Comparison of ENCODE assay signal across 8 mouse cellular contexts in the genomic region with DNA sequence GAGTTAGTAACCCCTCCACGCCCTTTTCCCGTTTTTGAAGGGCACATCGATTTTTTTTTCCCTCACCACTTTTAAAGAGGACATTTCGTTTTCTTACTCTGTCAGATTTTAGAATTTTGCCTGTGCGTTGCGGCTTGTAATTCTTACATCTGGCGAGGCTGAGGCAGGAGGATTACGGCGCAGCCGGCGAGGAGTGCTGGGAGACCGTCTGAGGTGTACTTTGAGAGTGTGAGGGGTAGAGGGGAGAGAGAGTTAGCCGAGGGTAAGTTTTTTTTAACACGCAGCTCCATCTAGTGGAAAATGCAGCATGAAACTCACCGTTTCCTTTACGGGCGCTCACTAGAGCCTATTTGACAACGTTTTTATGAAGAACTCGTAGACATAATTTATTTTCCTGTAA. TPM values are rescaled to one million over a fixed set of nuclear protein-coding genes. Genes with fewer than 3 reads are reported as not detected.
DNase-seq lines count a peak whose midpoint lies in the region; ATAC-seq and TF ChIP-seq lines count a peak whose summit lies in the region.

No protein-coding gene starts in this region.

- peak overlapping the region; percentile 80 for H3K9ac ChIP-seq in ES-Bruce4 (ENCODE audit: low read depth, poor library complexity, severe bottlenecking)
- peak overlapping the region; percentile 75 for H3K9ac ChIP-seq in forebrain, embryonic 11.5 days (ENCODE audit: low read length)
- H3K9ac ChIP-seq in heart, postnatal 0 days (replicated peaks; ENCODE audit: low read depth, low read length), result peak overlapping the region; percentile 76
- peak overlapping the region; percentile 86 for H3K9ac ChIP-seq in liver, embryonic 16.5 days (ENCODE audit: low read depth, low read length)
- H3K9ac ChIP-seq in neural tube, embryonic 12.5 days, result peak overlapping the region; percentile 57; the same call in 1 of the 2 replicates
- H3K9ac ChIP-seq in stomach, embryonic 16.5 days (ENCODE audit: low read length), result peak overlapping the region; percentile 88

- H3K4me2 ChIP-seq in forebrain, embryonic 11.5 days (ENCODE audit: low read depth, low read length, severe bottlenecking), result peak overlapping the region; percentile 48
- H3K4me2 ChIP-seq in heart, postnatal 0 days (ENCODE audit: low read depth, low read length), result peak overlapping the region; percentile 68
- H3K4me2 ChIP-seq in liver, embryonic 16.5 days (ENCODE audit: low read depth, low read length), result peak overlapping the region; percentile 95
- H3K4me2 ChIP-seq in neural tube, embryonic 12.5 days (replicated peaks), result peak overlapping the region; percentile 58
- H3K4me2 ChIP-seq in stomach, embryonic 16.5 days (ENCODE audit: low read depth, low read length), result peak overlapping the region; percentile 71

- H3K36me3 ChIP-seq in ES-Bruce4 (ENCODE audit: control insufficient read depth, insufficient read depth, low read length, poor library complexity, severe bottlenecking), result no peaks in the 10 kb centered on the region; the same call in 1 of the 2 replicates
- no peaks in the 10 kb centered on the region; the same call in 1 of the 2 replicates for H3K36me3 ChIP-seq in forebrain, embryonic 11.5 days (ENCODE audit: control insufficient read depth, insufficient read depth, low read length)
- peaks cover 21% of the 10 kb centered on the region for H3K36me3 ChIP-seq in heart, postnatal 0 days (replicated peaks; ENCODE audit: control insufficient read depth, insufficient read depth, low read length)
- H3K36me3 ChIP-seq in liver, embryonic 16.5 days (ENCODE audit: control insufficient read depth, insufficient read depth), result no peaks in the 10 kb centered on the region
- peaks cover 18% of the 10 kb centered on the region for H3K36me3 ChIP-seq in neural tube, embryonic 12.5 days
- H3K36me3 ChIP-seq in stomach, embryonic 16.5 days (ENCODE audit: control insufficient read depth, insufficient read depth, low read length), result no peaks in the 10 kb centered on the region

- H3K4me3 ChIP-seq in ES-Bruce4 (ENCODE audit: low read depth, low read length), result peak overlapping the region; percentile 81
- H3K4me3 ChIP-seq in forebrain, embryonic 11.5 days (ENCODE audit: low read depth, low read length), result peak overlapping the region; percentile 41
- H3K4me3 ChIP-seq in heart, postnatal 0 days (ENCODE audit: low read depth, low read length), result peak overlapping the region; percentile 75
- H3K4me3 ChIP-seq in liver, embryonic 16.5 days (ENCODE audit: low read depth, low read length), result peak overlapping the region; percentile 79
- peak overlapping the region; percentile 50 for H3K4me3 ChIP-seq in neural tube, embryonic 12.5 days
- peak overlapping the region; percentile 68 for H3K4me3 ChIP-seq in stomach, embryonic 16.5 days (replicated peaks; ENCODE audit: low read length)

- WGBS in forebrain, embryonic 11.5 days, result 5% methylated on average over 19 of the region's 19 CpGs
- WGBS in heart, postnatal 0 days, result 2% methylated on average over 19 of the region's 19 CpGs
- 1% methylated on average over 19 of the region's 19 CpGs for WGBS in liver, embryonic 16.5 days (ENCODE audit: insufficient replicate concordance)
- 5% methylated on average over 19 of the region's 19 CpGs for WGBS in neural tube, embryonic 12.5 days
- WGBS in stomach, embryonic 16.5 days, result 1% methylated on average over 19 of the region's 19 CpGs

- H3K4me1 ChIP-seq in ES-Bruce4 (ENCODE audit: control insufficient read depth, insufficient read depth, low read length), result no peaks in the 10 kb centered on the region
- no peaks in the 10 kb centered on the region for H3K4me1 ChIP-seq in forebrain, embryonic 11.5 days (replicated peaks; ENCODE audit: control insufficient read depth, insufficient read depth, low read length)
- H3K4me1 ChIP-seq in heart, postnatal 0 days (ENCODE audit: control insufficient read depth, insufficient read depth), result no peaks in the 10 kb centered on the region
- peaks cover 4% of the 10 kb centered on the region for H3K4me1 ChIP-seq in liver, embryonic 16.5 days (ENCODE audit: control insufficient read depth, low read depth, low read length)
- H3K4me1 ChIP-seq in neural tube, embryonic 12.5 days, result no peaks in the 10 kb centered on the region
- H3K4me1 ChIP-seq in stomach, embryonic 16.5 days (ENCODE audit: control insufficient read depth, insufficient read depth, low read length), result no peaks in the 10 kb centered on the region

- no peaks in the 10 kb centered on the region for H3K27me3 ChIP-seq in ES-Bruce4 (ENCODE audit: control insufficient read depth, insufficient read depth, low read length, poor library complexity, severe bottlenecking)
- no peaks in the 10 kb centered on the region for H3K27me3 ChIP-seq in forebrain, embryonic 11.5 days (ENCODE audit: control insufficient read depth, insufficient read depth, low read length)
- H3K27me3 ChIP-seq in heart, postnatal 0 days (ENCODE audit: control insufficient read depth, insufficient read depth, low read length), result no peaks in the 10 kb centered on the region
- no peaks in the 10 kb centered on the region for H3K27me3 ChIP-seq in liver, embryonic 16.5 days (ENCODE audit: control insufficient read depth, insufficient read depth, low read depth, low read length)
- no peaks in the 10 kb centered on the region for H3K27me3 ChIP-seq in neural tube, embryonic 12.5 days (replicated peaks)
- no peaks in the 10 kb centered on the region for H3K27me3 ChIP-seq in stomach, embryonic 16.5 days (ENCODE audit: control insufficient read depth, insufficient read depth, low read length)

- no peak for TF ChIP-seq CTCF in ES-Bruce4 (IDR thresholded peaks at IDR 0.05; ENCODE audit: low read depth, low read length)
- peak; percentile 53 for TF ChIP-seq CTCF in heart, postnatal 0 days (IDR thresholded peaks at IDR 0.05; ENCODE audit: low read depth)

- peak; percentile 69 for DNase-seq in c-Kit-positive CD71-positive TER-119-negative erythroid progenitor cells, embryonic 14.5 days (ENCODE audit: low read depth)
- peak; percentile 78 for DNase-seq in forebrain, embryonic 11.5 days (ENCODE audit: low spot score)
- DNase-seq in heart, postnatal 0 days (ENCODE audit: low spot score), result peak; percentile 94
- DNase-seq in kidney, postnatal 25 days, result peak; percentile 67 to 80

- peak; percentile 71 for ATAC-seq in forebrain, embryonic 11.5 days (replicated peaks; ENCODE audit: low FRiP score)
- ATAC-seq in heart, postnatal 0 days (ENCODE audit: insufficient read depth, low read depth), result peak; percentile 83
- ATAC-seq in liver, embryonic 16.5 days (ENCODE audit: low read depth), result peak; percentile 71
- peak; percentile 69 for ATAC-seq in neural tube, embryonic 12.5 days (ENCODE audit: low FRiP score, low read depth)
- peak; percentile 76 for ATAC-seq in stomach, embryonic 16.5 days (ENCODE audit: insufficient read depth, low FRiP score)

- no peak for TF ChIP-seq POLR2A in ES-Bruce4 (IDR thresholded peaks at IDR 0.05; ENCODE audit: insufficient read depth, low read length)

- no peak for TF ChIP-seq EP300 in ES-Bruce4 (IDR thresholded peaks at IDR 0.05; ENCODE audit: insufficient read depth, low read depth, low read length)
- TF ChIP-seq EP300 in heart, postnatal 0 days (IDR thresholded peaks at IDR 0.05; ENCODE audit: low read depth), result no peak

- H3K27ac ChIP-seq in ES-Bruce4 (ENCODE audit: insufficient read depth, low read length), result peak overlapping the region; percentile 30
- peak overlapping the region; percentile 95 for H3K27ac ChIP-seq in forebrain, embryonic 11.5 days (ENCODE audit: low read depth, low read length)
- H3K27ac ChIP-seq in heart, postnatal 0 days (ENCODE audit: low read depth), result peak overlapping the region; percentile 94
- H3K27ac ChIP-seq in liver, embryonic 16.5 days (ENCODE audit: low read length), result peak overlapping the region; percentile 97
- no peak overlapping the region; the same call in 1 of the 2 replicates for H3K27ac ChIP-seq in neural tube, embryonic 12.5 days
- peak overlapping the region; percentile 99 for H3K27ac ChIP-seq in stomach, embryonic 16.5 days (ENCODE audit: low read length)

- no peaks in the 10 kb centered on the region for H3K9me3 ChIP-seq in ES-Bruce4 (replicated peaks; ENCODE audit: control insufficient read depth, insufficient read depth, low read length, poor library complexity, severe bottlenecking)
- H3K9me3 ChIP-seq in forebrain, embryonic 11.5 days (ENCODE audit: control insufficient read depth, low read length), result no peaks in the 10 kb centered on the region
- no peaks in the 10 kb centered on the region for H3K9me3 ChIP-seq in heart, postnatal 0 days (replicated peaks; ENCODE audit: control insufficient read depth, low read length)
- no peaks in the 10 kb centered on the region for H3K9me3 ChIP-seq in liver, embryonic 16.5 days (replicated peaks; ENCODE audit: control insufficient read depth, low read length)
- H3K9me3 ChIP-seq in neural tube, embryonic 12.5 days, result no peaks in the 10 kb centered on the region
- H3K9me3 ChIP-seq in stomach, embryonic 16.5 days (replicated peaks; ENCODE audit: control insufficient read depth, low read length), result no peaks in the 10 kb centered on the region

RNA-seq across cellular contexts. Expression of a gene that starts 0.7 kb away (rescaled TPM):
- 15.3 and 16.5 TPM in 2 replicates for polyA plus RNA-seq in ES-Bruce4 (2011; ENCODE audit: insufficient read depth, insufficient read length, low read depth, missing spikeins)
- polyA plus RNA-seq in forebrain, embryonic 11.5 days (2014; fragmentation: Nextera tagmentation; extraction: Ambion mirVana), result 25.8 and 32.9 TPM in 2 replicates
- total RNA-seq in heart, postnatal 0 days (2014; rRNA removed; ENCODE audit: low replicate concordance), result 12.1 and 25.1 TPM in 2 replicates
- polyA plus RNA-seq in heart, postnatal 0 days (2015; fragmentation: Nextera tagmentation; extraction: Ambion mirVana), result 54.7 and 63.5 TPM in 2 replicates
- 30.6 and 32.5 TPM in 2 replicates for polyA plus RNA-seq in liver, embryonic 16.5 days (2015; fragmentation: Nextera tagmentation; extraction: Ambion mirVana)
- 27.9 and 31.5 TPM in 2 replicates for polyA plus RNA-seq in neural tube, embryonic 12.5 days (2016; fragmentation: Nextera tagmentation; extraction: Ambion mirVana)
- polyA plus RNA-seq in stomach, embryonic 16.5 days (2015; fragmentation: Nextera tagmentation; extraction: Ambion mirVana), result 68.8 and 72.1 TPM in 2 replicates

RNA-seq across cellular contexts. Expression of a gene that starts 13.4 kb away (rescaled TPM):
- polyA plus RNA-seq in ES-Bruce4 (2011; ENCODE audit: insufficient read depth, insufficient read length, low read depth, missing spikeins), result 16.6 and 18.8 TPM in 2 replicates
- polyA plus RNA-seq in forebrain, embryonic 11.5 days (2014; fragmentation: Nextera tagmentation; extraction: Ambion mirVana), result 83.3 and 84.1 TPM in 2 replicates
- total RNA-seq in heart, postnatal 0 days (2014; rRNA removed; ENCODE audit: low replicate concordance), result 49.1 and 69.1 TPM in 2 replicates
- 65.0 and 65.8 TPM in 2 replicates for polyA plus RNA-seq in heart, postnatal 0 days (2015; fragmentation: Nextera tagmentation; extraction: Ambion mirVana)
- 30.3 and 31.2 TPM in 2 replicates for polyA plus RNA-seq in liver, embryonic 16.5 days (2015; fragmentation: Nextera tagmentation; extraction: Ambion mirVana)
- polyA plus RNA-seq in neural tube, embryonic 12.5 days (2016; fragmentation: Nextera tagmentation; extraction: Ambion mirVana), result 112 and 121 TPM in 2 replicates
- polyA plus RNA-seq in stomach, embryonic 16.5 days (2015; fragmentation: Nextera tagmentation; extraction: Ambion mirVana), result 76.6 and 80.1 TPM in 2 replicates

RNA-seq across cellular contexts. Expression of a gene that starts 34.9 kb away (rescaled TPM):
- polyA plus RNA-seq in ES-Bruce4 (2011; ENCODE audit: insufficient read depth, insufficient read length, low read depth, missing spikeins), result 52.3 and 54.1 TPM in 2 replicates
- 68.4 and 74.3 TPM in 2 replicates for polyA plus RNA-seq in forebrain, embryonic 11.5 days (2014; fragmentation: Nextera tagmentation; extraction: Ambion mirVana)
- 95.1 and 118 TPM in 2 replicates for total RNA-seq in heart, postnatal 0 days (2014; rRNA removed; ENCODE audit: low replicate concordance)
- 34.8 and 36.0 TPM in 2 replicates for polyA plus RNA-seq in heart, postnatal 0 days (2015; fragmentation: Nextera tagmentation; extraction: Ambion mirVana)
- polyA plus RNA-seq in liver, embryonic 16.5 days (2015; fragmentation: Nextera tagmentation; extraction: Ambion mirVana), result 10.8 and 11.2 TPM in 2 replicates
- 74.6 and 78.9 TPM in 2 replicates for polyA plus RNA-seq in neural tube, embryonic 12.5 days (2016; fragmentation: Nextera tagmentation; extraction: Ambion mirVana)
- polyA plus RNA-seq in stomach, embryonic 16.5 days (2015; fragmentation: Nextera tagmentation; extraction: Ambion mirVana), result 47.6 and 50.5 TPM in 2 replicates

RNA-seq across cellular contexts. Expression of a gene that starts 56.5 kb away (rescaled TPM):
- 0.61 TPM in 1 of 2 replicates, not detected in the other for polyA plus RNA-seq in ES-Bruce4 (2011; ENCODE audit: insufficient read depth, insufficient read length, low read depth, missing spikeins)
- not detected in 2 replicates for polyA plus RNA-seq in forebrain, embryonic 11.5 days (2014; fragmentation: Nextera tagmentation; extraction: Ambion mirVana)
- total RNA-seq in heart, postnatal 0 days (2014; rRNA removed; ENCODE audit: low replicate concordance), result not detected in 2 replicates
- 0.08 and 0.11 TPM in 2 replicates for polyA plus RNA-seq in heart, postnatal 0 days (2015; fragmentation: Nextera tagmentation; extraction: Ambion mirVana)
- polyA plus RNA-seq in liver, embryonic 16.5 days (2015; fragmentation: Nextera tagmentation; extraction: Ambion mirVana), result 0.07 TPM in 1 of 2 replicates, not detected in the other
- not detected in 2 replicates for polyA plus RNA-seq in neural tube, embryonic 12.5 days (2016; fragmentation: Nextera tagmentation; extraction: Ambion mirVana)
- polyA plus RNA-seq in stomach, embryonic 16.5 days (2015; fragmentation: Nextera tagmentation; extraction: Ambion mirVana), result 0.10 TPM in 1 of 2 replicates, not detected in the other
